Mouse (Mus musculus) kidney, postnatal 10 days (tissue): Measurements from ENCODE around the gene Gm11037.
"Not testable (repeated sequence)": the region's sequence is repeated elsewhere in the genome, so short reads cannot be mapped to it uniquely, and the experiment has no call there.

Source experiments
- DNase-seq: peaks from one replicate; pipeline ENCODE4 v3.0.0; 2021; ENCODE audit warnings: mixed read lengths

Gene Gm11037

GRCm38 (mm10) chr2:131132930-131133547 lies at the start of gene Gm11037:
Gene Gm11037 (plus strand): TSS chr2:131133497.
- peak; percentile 2 for DNase-seq

DNA sequence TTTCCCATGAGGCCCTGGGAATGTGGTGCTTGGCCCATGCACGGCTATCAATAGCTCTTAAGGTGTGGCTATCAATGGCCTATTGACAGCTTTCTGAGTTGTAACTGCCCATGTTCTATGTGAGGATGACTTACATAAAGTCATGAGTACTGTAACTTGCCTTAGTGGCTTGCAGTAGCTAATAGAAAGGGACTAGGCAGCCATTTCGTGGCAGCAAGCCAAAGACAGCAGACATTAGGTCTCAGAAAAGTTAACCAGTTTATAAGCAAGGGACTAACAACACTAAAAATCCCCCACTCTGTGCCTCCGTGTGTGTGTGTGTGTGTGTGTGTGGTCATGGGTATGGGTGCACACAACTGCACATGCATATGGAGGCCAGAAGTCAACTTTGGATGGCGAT lies 49.1 kb upstream of the Gm11037 start:
- peak; percentile 64 for DNase-seq

- DNase-seq, result no peak
Observed at GRCm38 (mm10) chr2:131086667-131087390, 46.5 kb upstream of the Gm11037 start, which contains the start of gene Siglec1. Gene Siglec1 (minus strand): TSS chr2:131086765.

DNA sequence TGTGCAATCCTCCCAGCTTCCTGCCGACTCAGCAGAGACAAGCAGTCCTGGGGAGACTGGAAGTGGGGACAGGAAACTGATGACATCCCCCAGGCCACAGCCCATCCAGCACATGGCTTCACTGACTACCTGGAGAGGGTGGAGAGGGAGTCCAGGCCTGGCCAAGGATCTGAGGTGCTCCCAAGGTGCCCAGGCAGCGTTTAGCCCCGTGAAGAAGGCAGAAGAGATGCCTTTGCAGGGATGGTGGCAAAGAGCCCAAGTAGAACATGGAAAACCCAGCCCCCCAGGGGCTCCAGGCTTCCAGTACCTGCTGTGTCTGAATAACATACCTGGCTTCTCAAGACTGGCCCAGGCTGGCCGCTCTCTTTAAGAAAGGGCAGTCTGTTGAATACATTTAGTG lies 44.7 kb upstream of the Gm11037 start:
- DNase-seq, result no peak

DNA sequence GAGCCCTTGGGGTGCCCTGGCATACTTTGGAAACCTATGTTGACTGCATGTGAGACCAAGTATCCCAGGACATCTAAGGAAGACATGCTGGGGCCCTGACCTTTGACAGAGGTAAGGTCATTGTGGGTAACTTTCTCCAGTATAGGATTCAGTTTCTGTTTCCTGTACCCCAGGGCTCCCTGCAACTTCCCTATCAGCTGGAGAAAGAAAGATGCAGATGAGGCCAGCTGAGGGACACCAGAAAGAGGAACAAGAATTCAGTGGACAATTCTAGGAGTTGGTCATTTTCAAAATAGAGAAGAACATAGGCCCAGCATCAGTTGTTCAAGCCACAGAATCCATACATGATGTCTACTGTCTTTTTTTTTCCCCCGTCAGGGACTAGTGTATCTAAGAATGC lies 43.7 kb upstream of the Gm11037 start:
- no peak for DNase-seq

- peak; percentile 41 for DNase-seq
Observed at GRCm38 (mm10) chr2:131090852-131091251, 42.4 kb upstream of the Gm11037 start.

DNA sequence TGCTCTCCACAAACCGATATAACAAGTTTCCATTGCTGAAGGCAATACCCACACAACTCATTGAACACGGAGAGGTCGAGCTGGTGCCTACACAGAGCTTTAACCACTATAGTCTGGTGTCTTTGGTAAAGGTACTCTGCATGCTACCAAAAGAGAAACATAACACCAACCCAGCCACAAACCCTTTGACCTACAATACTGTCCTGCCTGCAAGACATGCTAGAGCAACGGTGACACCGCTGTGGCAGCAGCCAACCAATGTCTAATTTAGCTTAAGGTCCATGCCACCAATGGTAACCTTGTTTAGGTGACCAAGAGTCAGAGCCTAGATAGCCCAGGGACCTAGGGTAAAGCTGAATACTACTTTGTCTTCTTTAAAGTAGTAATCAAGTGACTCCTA lies 39.7 kb upstream of the Gm11037 start:
- no peak for DNase-seq

DNA sequence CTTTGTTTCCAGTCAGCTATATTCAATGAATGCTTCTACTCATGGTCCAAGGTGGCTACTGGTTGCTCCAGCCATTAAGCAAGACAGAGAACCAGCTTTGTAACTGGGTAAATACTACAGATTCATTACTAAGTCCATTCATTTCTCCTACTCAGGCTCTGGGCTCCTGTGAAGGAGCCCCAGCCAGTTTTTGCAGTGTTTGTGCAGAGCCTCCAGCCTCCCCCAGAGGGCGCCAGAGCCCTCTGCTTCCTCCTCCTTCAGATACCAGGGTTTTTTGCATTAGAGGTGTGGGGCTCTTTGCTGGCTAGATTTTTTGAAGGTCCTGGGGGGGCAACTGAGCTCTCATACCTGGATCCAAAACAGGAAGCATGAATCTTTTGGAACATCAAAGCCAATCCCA lies 38.5 kb upstream of the Gm11037 start:
- peak; percentile 87 for DNase-seq

DNA sequence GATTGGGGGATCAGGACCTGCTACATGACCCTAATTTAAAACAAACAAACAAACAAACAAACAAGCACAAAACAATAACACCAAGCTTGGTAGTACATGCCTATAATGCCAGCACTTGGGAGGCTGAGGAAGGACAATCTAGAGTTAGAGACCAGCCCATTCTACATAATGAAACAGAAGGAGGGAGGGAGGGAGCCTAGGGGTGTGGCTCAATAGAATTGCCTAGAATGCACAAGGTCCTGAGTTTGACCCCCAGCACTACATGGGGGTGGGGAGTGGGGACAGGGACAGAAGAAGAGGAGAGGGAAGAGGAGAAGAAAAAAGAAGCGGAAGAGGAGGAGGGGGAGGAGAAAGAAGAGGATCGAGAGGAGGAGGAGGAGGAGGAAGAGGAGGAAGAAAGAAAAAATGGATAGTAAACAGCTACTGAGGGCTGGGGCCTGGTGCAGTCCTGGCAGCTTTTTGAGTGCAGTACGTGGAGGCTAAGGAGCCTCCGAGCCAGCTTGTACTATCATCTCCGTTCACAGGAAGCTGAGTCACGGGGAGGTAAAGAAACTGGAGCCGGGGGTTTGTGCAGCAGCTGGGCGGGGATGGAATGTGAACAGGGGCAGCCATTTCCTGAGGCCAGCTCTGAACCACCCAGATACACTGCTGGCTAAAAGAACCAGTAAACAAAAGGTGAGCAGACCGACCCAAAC lies 37.0 kb upstream of the Gm11037 start:
- DNase-seq, result peak; percentile 74

DNA sequence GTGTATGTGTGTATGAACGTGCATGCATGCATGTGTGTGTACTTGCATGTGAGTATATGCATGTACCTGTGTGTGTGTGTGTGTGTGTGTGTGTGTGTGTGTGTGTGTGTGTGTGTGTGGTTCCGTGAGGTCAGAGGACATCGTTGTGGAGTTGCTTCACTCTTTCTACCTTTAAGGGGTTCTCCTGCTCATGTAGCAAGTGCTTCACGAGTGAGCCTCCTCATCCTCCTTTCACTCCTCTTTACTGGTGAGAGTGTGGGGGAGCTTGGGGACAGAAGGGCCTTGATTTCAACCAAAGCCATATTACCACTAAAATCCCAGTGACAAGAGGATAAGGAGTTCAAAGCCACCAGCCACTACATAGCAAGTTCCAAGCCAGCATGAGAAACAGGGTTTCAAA lies 36.2 kb upstream of the Gm11037 start:
- DNase-seq, result no peak

GRCm38 (mm10) chr2:131101530-131101929 lies 31.8 kb upstream of the Gm11037 start:
- no peak for DNase-seq

- no peak for DNase-seq
Observed at GRCm38 (mm10) chr2:131104021-131104420, 29.3 kb upstream of the Gm11037 start.

DNA sequence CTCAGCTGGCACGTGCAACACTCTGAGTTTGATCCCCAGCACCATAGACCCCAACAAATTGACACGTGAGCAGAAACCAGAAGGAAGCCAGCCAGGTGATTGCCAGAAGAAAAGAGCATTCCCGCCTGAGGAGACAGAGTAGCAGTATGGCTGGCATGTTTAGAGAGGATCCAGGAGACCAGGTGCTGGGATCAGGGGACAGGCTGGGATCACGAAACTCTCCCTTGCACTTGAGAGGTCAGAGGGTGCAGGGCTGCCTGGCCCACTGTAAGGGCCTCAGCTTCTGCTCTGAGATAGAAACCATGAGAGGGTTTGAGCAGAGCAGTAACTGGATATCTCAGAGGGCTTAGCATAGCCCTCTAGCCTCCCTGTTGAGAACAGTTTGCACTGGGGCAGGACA lies 28.2 kb upstream of the Gm11037 start:
- DNase-seq, result not testable (repeated sequence)

GRCm38 (mm10) chr2:131105989-131106388 lies 27.3 kb upstream of the Gm11037 start:
- no peak for DNase-seq

- DNase-seq, result no peak
Observed at GRCm38 (mm10) chr2:131118968-131119574, 14.2 kb upstream of the Gm11037 start.

GRCm38 (mm10) chr2:131124166-131124565 lies 9.1 kb upstream of the Gm11037 start:
- peak; percentile 45 for DNase-seq

DNA sequence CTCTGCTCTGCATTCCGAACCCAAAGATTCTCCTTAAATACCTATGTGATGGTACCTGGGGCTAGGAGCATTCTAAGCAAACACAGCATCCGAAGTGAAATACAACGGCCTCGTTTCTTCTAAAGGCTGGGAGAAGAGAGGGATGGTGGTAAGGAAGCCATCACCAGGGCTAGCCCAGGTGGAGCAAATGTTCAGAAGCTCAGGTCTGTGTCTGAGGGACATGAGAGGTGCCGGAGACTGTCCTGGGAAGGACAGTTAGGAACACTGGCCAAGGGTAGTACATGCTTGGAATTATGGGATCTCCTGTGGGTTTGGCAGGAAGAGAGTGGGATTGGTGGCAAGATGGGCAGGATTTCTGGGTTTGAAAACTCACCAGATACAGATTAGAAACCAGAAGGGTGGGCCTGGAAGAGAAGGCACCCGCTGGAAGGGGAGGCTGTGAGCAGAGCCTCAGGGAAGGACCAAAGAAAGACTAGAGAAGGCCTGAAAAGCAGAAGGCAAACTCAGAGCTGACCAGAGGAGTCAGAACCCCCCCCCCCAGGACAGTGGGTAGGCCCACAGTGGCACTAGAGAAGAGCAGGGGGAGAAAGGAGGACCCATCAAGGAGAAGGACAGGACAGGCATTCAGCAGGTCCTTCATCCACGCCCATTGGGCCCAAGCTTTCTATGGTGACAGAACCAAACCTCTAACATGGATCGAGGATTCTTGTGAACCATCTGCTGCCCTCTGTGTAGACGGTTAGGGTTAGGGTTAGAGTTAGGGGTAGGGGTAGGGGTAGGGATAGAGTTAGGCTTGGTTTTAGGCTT lies 7.9 kb upstream of the Gm11037 start:
- DNase-seq, result no peak

- no peak for DNase-seq
Observed at GRCm38 (mm10) chr2:131125964-131126815, 7.1 kb upstream of the Gm11037 start.

GRCm38 (mm10) chr2:131127161-131127730 lies 6.1 kb upstream of the Gm11037 start, which contains the start of gene Hspa12b:
Gene Hspa12b (plus strand): TSS chr2:131127280.
- peak; percentile 87 for DNase-seq

DNA sequence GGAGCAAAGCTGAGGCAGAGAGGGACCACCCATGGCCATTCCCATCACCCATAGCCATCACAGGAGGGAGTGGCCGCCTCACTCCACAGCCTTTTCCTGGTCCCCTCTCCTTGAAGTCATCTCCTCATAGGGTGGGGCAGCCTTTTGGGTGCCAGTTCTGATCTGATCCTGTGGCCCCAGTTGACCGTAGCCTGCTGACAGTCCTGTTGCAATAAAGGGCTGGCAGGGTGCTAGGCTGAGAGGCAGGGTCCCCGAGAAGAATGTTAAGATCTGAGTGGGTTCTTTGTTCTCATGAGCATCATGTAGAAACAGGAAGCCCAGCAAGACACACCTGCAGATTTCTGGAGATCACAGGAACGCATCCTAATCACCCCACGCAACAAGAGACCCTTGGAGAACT lies 5.1 kb upstream of the Gm11037 start:
- peak; percentile 23 for DNase-seq

DNA sequence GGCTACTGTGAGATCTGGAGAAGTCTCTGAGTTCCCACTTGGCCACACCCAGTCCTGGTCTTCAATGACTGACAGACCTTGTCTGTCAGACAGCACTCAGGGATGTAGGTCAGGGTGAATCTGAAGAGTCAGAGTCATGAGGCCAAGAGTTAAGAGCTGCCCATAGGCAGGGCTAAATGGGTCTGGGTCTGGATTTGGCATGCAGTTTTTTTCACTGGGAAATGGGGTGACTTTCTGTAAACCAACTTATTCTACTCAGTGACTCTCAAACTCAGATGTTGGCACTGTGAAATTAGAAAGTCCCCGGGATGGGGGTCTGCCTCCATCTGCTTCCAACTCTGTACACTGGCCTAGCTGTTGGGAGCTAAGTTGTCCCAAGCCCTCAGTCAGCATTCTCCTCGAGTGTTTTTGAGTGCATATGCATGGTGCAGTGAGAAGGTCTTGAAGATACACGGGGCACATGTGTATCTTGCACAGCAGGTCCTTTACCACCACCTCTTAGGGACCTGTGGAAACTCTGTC lies 4.6 kb upstream of the Gm11037 start:
- DNase-seq, result no peak
